Mouse (Mus musculus): ENCODE data around the gene Mrpl48.

Mrpl48 gene

GRCm38 (mm10) chr7:100533503-100533902 lies 74.6 kb downstream of the Mrpl48 start:
- no peak for DNase-seq

- no peak for DNase-seq
These were observed 77.3 kb downstream of the Mrpl48 start for GRCm38 (mm10) chr7:100530766-100531165.

- no peak for DNase-seq
These were observed 83.4 kb downstream of the Mrpl48 start for GRCm38 (mm10) chr7:100524669-100525068.

DNA sequence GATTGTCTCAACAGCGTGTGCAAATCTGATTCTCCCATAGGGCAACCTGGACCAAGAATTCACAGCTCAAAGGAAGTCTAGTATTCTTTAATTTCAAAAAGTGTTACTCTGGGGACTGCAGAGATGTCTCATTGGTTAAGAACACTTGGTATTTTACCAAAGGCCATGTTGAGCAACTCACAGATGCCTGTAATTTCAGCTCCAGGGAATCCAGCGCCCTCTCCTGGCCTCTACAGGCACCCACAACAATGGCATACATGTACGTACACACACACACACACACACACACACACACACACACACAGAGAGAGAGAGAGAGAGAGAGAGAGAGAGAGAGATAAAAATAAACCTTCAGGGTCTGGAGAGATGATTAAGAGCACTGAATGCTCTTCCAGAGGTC lies 85.9 kb downstream of the Mrpl48 start:
- no peak for DNase-seq

- peak; percentile 78 for DNase-seq
These were observed 87.3 kb downstream of the Mrpl48 start for GRCm38 (mm10) chr7:100520663-100521285.

DNA sequence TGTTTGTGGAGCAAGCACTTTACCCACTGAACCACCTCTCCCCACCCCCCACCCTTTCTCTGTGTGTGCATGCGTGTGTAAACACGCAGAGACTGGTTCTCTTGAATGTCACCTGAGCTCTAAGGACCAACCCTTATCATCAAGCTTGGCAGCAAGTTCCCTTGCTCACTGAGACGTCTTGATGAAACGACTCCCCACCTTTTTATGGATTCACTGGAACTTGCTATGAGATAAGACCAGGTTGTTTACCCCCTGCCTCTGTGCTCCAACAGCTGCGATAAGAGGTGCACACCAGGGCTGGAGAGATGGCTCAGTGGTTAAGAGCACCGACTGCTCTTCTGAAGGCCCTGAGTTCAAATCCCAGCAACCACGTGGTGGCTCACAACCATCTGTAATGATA lies 87.9 kb downstream of the Mrpl48 start:
- no peak for DNase-seq

DNA sequence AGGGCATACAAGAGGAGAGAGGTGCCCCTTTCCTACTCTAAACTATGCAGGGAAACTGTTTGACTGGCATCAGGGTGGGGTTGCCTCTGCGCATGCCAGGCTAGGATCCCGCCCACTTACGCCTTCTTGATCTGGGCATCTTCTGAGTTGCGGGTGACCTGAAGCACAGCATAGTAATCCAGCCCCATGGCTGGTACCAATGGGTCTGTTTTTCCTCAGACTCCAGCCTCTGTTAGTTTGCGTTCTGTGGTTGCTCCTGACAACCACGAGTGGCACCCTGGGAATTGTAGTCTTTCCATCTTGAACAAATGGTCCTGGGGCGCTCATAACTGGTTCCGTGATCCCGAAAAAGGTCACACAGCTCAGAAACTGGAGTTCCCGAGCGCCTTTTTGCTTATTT lies 93.5 kb downstream of the Mrpl48 start, which contains the start of gene Dnajb13:
TSS of gene Dnajb13 (minus strand) at position 388 of the 400 bp plus-strand sequence.
- DNase-seq, result no peak

- DNase-seq, result no peak
These were observed 96.5 kb downstream of the Mrpl48 start for GRCm38 (mm10) chr7:100511602-100512001.

GRCm38 (mm10) chr7:100508670-100509069 lies 99.4 kb downstream of the Mrpl48 start:
- DNase-seq, result no peak

GRCm38 (mm10) chr7:100506494-100506893 lies 101.6 kb downstream of the Mrpl48 start:
- DNase-seq, result no peak

DNA sequence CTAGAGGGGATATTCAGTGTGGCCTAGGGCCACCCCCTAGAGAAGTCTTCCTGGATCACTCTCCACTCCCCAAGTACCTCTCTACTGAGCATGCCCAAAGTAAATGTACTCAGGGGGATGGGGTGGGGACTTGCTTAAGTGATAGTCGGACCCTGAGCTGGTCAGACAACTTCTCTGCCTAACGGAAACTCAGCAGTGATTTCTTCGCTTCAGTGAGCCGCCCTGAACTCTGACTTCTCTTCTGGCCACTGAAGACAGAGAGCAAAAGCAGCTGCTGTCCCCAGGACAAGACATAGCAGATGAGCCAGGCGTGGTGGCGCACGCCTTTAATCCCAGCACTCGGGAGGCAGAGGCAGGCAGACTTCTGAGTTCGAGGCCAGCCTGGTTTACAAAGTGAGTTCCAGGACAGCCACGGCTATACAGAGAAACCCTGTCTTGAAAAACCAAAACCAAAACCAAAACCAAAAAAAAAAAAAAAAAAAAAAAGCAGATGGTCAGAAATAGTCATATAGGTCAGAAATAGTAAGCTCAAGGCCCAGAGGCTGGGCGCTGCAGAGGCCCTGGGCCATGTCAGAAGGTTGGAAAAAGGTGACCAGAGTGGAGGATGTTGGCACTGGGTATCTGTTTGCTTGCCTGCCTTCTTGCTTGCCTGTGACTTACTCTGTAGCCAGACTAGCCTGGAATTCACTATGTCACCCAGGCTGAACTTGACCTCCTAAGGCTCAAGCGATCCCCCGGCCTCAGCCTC lies 103.2 kb downstream of the Mrpl48 start:
- no peak for DNase-seq

- no peak for DNase-seq
These were observed 105.0 kb downstream of the Mrpl48 start for GRCm38 (mm10) chr7:100503076-100503475.

DNA sequence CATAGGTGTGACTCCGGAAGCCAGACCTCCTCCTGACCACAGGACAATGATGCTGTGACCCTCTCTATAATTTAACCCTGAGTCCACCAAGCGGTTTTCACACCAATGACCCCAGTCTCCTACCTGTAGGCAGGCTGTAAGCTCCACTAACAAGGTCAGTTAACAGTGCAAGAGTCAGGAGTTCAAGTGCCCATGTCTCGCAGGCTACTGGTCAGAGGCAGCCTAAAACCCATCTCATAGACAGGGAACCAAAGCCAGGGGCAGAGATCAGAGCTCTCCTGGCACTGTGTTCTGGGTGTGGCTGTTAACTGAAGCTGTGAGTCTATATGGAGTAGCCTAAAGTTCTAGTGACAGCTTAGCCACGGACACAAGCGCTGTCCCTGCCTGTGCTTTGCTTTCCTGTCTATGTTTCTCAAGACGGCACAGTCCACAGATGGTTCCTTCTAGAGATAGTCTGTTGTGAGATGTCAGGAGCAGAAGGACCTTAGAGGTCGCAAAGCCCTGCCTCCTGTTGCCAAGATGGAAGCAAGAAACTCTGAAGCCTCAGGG lies 105.7 kb downstream of the Mrpl48 start:
- no peak for DNase-seq

DNA sequence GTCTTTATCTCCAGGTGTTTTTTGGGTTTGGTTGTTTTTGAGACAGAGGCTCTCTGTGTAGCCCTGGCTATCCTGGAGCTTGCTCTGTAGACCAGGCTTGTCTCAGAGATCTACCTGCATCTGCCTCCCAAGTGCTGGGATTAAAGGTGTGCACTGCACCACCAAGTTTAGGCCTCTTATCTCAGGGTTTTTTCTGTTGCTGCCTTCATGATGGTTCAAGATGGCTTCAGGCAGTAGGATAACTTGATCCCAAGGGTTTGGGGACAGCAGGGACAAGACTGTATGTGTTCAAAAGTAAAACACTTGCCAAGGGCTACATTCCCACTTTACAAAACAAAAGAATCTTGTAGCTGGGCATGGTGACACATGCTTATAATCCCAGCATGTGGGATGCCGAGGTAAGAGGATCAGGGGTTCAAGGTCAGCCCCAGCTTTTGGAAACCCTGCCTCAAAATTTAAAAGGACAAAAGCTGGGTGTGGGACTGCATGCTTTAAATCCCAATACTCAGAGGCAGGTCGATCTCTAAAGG lies 106.2 kb downstream of the Mrpl48 start:
- DNase-seq, result no peak

DNA sequence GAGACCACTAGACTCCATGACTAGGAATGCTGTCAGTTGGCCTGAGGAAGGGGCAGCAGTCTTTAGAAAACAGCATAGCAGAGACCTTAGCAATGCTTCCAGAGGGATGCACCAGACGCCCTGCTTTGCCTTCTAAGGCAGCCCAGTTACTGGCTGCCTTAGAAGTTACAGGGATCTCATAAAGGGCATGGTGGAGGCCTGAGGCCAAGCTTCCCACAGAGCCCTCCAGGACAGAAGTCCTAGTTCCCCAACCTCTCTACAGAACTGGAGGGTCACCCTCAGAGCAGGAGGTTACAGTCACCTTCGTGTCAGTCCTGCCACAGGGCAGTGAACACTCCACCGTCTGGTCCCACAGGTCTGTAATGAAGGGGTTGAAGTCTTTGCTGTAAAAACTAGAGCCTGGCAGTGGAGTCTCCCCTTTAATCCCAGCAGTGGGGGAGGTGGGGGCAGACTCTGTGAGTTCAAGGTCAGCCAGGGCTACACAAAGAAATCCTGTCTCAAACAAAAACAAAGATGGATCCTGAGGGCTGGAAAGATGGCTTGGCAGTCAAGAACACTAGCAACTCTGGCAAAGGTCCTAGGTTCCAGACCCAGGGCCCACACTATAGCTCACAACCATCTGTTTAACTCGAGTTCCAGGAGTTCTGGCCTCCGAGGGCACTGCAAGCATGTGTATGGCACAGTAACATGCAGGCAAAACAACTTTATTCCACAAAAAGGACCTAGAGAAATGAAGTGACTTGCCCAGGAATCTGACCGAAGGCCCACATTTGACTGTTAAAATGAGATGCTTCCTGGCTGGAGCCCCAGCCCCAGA lies 106.9 kb downstream of the Mrpl48 start:
- DNase-seq, result no peak

DNA sequence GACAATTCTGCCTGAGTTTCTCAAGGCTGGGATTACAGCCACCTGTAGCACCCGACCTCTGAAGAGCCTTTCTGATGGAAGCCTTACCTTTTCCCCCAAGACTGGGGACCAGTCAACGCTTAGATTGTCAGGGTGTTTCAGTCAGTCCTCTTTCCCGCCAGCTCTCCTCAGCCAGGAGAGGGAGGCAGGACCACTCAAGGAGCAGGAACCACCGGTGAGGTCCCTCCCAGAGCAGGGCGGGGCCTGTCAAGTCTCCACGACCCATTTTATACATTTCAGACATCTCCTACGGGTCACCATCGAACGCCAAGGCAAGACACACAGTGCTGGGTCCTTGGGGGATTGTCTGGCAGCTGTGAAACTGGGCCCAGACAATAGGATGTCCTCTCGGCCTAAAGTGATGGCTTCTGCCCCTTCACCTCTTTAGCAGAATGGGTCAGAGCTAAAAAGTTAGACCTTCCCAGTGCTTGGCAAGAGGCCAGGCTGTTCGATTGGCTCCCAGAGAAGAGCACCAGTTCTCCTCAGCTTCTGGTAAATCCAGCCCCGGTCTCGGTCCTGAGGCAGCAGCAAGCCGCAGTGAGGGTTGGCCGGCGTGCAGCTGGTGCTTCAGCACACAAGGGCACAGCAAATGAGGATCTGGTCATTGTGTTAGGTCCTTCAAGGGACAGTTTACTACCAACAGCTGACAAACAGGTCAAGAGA lies 107.7 kb downstream of the Mrpl48 start:
- DNase-seq, result no peak

DNA sequence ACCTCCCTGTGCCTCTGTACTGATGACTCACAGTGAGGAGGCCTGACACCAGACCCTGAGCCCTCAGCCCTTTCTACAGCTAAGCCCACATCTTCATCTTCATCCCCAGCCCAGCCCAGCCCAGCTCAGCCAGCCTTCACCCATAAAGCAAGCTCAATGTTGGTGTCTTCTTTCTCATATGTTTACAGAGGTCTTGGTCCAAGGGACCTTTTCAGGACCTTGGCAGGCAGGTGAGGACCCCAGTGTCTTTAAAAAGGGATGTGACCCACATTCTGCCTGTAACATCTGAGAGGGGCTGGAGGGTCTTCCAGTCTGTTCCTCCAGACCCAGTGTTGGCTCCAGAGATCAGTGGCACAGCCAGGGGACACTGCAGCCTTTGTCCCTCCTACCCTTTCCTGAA lies 108.6 kb downstream of the Mrpl48 start:
- DNase-seq, result no peak

- no peak for DNase-seq
These were observed 110.1 kb downstream of the Mrpl48 start for GRCm38 (mm10) chr7:100497982-100498381.

DNA sequence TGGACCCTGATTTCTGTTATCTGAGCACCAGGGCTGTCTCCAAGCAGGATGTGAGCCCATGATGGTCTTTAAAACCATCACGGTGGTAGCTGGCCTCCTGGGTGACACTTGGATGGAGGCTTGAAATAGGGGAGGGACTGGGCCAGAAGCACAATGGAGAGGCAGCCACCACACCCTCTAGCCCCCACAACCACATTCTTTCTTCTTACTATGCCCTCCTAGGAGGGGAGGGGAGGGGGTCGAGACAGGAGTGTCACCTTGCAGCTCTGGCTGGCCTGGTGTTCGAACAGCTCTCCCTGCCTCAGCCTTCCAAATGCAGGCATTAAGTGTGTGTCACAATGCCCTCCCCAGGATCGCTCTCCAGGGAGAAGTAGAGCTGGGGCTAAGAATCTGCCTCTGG lies 110.7 kb downstream of the Mrpl48 start:
- DNase-seq, result no peak

DNA sequence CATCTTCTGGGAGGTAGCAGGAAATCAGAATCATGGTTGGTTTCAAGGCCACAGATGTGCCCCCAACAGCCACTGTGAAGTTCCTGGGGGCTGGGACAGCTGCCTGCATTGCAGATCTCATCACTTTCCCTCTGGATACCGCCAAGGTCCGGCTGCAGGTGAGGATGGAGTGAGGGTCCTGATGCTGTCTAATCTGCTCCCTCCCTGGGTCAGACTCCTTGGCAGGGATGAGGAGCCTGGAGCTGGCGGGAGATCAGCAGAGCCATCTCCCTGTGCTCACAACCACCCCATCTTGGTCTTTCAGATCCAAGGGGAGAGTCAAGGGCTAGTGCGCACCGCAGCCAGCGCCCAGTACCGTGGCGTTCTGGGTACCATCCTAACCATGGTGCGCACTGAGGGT lies 111.3 kb downstream of the Mrpl48 start:
- no peak for DNase-seq

- no peak for DNase-seq
These were observed 111.7 kb downstream of the Mrpl48 start for GRCm38 (mm10) chr7:100496371-100496770.

Measured in kidney, adult 9 months (tissue).